Mouse (Mus musculus) retina, postnatal 7 days (tissue): ENCODE results near the gene Lmtk2.

Experiments
- DNase-seq: peaks from one replicate; pipeline ENCODE4 v3.0.0-alpha.2; 2012; ENCODE audit warnings: low read depth, low spot score

Gene Lmtk2

DNA sequence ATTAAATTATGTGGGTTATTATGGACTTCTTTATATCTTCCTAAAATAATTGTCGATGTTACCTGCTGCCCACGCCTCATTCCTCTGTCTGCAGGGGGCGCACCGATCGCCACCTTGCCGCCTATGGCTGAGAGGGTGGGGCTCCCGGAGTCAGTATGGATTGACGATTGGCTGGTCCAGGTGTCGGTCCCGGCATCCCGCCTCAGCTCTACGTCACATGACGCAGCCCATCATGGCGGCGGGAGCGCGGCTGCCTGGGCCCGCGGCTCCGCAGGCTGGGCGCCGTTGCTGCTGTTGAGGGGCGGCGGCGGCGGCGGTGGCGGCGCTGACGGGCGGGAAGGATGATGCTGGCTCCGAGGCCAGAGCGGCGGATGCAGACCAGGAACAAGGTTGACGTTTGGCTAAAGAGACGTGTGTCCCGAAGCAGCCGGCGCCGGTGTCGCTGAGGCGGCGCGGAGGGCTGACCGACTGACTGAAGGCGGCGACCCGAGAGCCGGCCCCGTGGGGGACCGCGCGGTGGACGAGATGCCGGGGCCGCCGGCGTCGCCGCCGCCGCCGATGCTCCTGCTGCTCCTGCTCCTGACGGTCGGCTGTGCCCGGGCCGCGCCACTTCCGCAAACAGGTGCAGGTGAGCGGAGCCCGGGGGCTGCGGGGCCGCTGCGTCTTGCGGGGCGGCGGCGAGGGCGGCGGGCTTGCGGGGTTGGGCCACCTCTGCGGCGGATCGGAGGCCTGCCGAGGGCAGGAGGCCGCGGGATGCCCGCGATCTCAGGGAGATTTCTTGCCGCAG, at the start of gene Lmtk2:
Gene Lmtk2 (plus strand): TSS at position 288 of the 787 bp plus-strand sequence.
- DNase-seq = peak; percentile 85

- DNase-seq = no peak
Observed at GRCm38 (mm10) chr5:144051268-144051667, 49.0 kb upstream of the Lmtk2 start.

- DNase-seq = no peak
Observed at GRCm38 (mm10) chr5:144053450-144053849, 46.8 kb upstream of the Lmtk2 start.

DNA sequence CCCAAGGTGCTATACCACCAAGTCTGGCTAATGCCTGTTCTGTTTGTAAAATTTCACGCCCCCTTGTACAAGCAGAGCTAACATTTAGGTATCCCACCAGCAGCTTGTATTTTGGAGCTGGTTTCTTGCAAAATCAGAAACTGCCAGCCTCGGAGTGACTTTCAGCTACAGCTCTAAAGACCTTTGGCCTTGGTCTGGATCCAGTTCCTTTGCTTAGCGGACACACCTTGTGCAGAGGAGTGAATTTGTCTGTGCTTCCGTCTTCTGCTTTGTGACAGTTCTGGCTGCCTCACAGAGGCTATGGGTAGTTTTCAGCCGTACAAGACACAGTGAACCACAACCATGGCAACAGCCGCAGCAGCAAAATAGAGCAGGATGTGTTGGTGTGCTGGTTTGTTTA, 45.9 kb upstream of the Lmtk2 start:
- DNase-seq = no peak

DNA sequence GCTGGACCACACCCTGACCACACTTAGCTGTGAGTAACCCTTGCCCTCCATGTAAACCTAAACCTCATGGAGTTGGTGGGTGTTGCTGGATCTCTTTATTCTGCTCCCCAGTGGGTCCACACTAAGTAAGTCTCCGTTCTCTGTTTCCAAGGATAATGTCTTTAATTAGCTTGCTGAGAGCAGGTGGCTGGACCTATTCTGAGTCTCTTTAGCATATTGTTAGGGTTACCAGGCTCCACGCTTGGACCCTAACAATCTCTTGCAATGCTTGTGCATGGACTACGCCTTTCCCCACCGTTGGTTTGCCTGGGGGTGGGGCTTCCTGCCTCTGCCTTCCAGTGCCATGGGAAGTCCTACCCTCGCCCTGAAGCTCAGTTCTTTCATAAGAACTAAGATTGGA, 36.1 kb upstream of the Lmtk2 start:
- DNase-seq = no peak

DNA sequence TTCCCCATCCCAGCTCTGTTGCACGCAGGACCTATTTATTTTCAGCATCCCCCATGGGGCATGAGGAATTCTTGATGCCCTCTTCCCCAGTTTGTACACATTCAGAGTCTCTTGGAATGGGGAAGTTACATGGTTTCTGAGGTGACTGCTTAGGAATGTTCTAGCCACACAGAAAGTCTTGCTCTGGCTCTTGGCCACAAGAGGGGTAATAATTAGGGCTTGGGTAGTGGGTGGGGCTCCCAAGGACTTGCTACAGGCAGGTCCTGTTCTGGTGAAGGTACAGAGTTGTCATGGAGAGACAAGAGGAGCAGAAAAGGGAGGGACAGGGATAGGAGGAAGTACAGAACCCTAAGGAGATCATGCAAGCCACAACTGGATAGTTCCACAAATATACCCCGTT, 34.2 kb upstream of the Lmtk2 start:
- no peak for DNase-seq

GRCm38 (mm10) chr5:144070064-144070463, 30.2 kb upstream of the Lmtk2 start:
- no peak for DNase-seq

GRCm38 (mm10) chr5:144071249-144071648, 29.0 kb upstream of the Lmtk2 start:
- DNase-seq = no peak

DNA sequence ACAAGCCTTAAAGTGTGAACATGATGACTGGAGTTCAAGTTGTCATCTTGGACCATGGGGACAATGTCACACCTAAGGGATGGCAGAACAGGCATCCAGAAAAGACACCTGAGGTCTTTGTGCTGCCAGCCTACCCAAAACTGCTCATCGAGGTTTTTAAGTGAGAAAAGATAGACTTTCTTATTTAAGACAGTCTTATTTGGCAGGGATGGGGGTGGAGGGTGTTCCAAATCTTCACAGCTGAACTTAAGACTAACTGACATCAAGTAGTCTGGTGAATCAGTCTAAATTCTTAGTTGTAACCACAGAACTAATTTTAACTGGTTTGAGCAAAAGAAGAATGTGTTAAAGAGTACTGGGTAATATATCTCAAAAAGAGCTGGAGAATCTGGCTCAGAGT, 22.7 kb upstream of the Lmtk2 start:
- no peak for DNase-seq

DNA sequence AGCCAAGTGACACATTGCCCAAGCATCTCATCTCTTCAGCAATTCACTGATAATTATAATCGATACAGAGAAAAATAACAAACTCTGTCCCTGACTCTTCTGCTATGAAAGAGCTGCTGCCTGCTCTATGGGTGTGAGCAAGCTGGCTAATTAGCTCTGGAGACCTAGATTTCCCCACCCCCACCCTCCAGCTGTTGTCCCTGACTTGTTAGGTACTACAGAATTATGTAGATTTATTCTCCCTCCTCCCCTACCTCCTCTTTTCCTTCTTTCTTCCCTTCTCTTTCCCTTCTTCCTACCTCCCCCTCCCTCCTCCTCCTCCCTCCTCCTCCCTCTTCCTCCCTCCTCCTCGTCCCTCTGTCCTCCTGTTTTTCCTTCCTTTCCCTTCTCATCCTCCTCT, 19.4 kb upstream of the Lmtk2 start:
- no peak for DNase-seq

- no peak for DNase-seq
Observed at GRCm38 (mm10) chr5:144082006-144082405, 18.2 kb upstream of the Lmtk2 start.

GRCm38 (mm10) chr5:144083521-144083920, 16.7 kb upstream of the Lmtk2 start:
- DNase-seq = no peak

GRCm38 (mm10) chr5:144084271-144084670, 16.0 kb upstream of the Lmtk2 start:
- DNase-seq = no peak

DNA sequence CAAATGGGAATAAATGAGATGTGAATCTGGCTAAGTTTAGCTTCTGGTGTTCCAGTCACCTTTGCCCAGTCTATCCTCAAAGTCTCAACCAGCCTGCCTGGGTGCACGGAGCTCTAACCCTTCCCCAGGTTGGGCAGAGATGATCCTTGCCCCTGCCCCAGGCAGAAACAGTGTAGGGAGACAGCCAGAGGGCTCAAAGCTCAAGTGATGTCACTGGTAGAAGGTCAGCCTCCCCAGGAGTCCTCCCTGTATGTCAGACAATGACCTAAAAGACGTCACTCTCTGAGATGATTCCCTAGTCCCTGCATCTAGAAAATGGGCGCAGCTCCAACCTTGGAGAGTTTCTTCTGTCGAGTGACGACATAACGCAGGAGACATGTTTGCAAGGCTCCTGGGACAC, 14.5 kb upstream of the Lmtk2 start:
- DNase-seq = no peak

GRCm38 (mm10) chr5:144086494-144086893, 13.7 kb upstream of the Lmtk2 start:
- DNase-seq = no peak

- no peak for DNase-seq
Observed at GRCm38 (mm10) chr5:144088354-144088753, 11.9 kb upstream of the Lmtk2 start.

GRCm38 (mm10) chr5:144095461-144095970, 4.7 kb upstream of the Lmtk2 start:
- no peak for DNase-seq

DNA sequence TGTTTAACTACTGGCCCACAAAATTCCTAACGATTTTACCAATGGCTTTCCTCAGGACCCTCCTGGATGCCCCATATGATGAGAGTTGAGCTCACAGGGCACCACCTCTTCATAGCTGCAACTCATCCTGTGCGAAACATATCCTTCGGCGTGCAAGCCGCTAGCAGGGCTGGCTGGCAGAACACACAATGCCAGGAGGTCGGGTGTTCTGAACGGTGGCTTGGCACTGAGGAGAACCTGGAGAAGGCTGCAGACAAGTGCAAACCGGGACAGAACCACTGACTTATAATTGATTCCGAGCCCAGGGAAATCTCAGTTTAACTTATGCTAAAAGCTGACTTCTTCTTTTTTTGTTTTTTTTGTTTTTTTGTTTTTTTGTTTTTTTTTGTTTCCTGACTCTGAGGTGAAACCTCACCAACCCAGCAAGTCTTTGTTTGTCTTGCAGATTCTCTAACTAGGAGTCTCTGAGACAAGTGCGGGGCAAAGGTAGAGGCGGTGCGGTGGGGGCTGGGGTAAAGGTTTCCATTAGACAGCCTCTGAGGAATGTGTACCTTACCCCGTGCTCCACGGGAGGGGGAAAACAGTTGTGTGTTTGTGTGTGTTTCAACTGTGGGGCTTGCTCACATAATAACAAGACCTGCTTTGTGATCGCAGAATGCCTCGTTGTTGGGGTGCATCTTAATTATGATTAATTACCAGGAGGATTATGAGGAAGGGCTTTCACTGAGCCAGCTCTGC, 2.2 kb upstream of the Lmtk2 start:
- no peak for DNase-seq

- no peak for DNase-seq
Observed at GRCm38 (mm10) chr5:144098640-144098929, 1.7 kb upstream of the Lmtk2 start.

- no peak for DNase-seq
Observed at GRCm38 (mm10) chr5:144100948-144101347, 712 bp downstream of the Lmtk2 start.

- DNase-seq = no peak
Observed at GRCm38 (mm10) chr5:144105070-144105469, 4.8 kb downstream of the Lmtk2 start.

GRCm38 (mm10) chr5:144105471-144106129, 5.4 kb downstream of the Lmtk2 start:
- no peak for DNase-seq

DNA sequence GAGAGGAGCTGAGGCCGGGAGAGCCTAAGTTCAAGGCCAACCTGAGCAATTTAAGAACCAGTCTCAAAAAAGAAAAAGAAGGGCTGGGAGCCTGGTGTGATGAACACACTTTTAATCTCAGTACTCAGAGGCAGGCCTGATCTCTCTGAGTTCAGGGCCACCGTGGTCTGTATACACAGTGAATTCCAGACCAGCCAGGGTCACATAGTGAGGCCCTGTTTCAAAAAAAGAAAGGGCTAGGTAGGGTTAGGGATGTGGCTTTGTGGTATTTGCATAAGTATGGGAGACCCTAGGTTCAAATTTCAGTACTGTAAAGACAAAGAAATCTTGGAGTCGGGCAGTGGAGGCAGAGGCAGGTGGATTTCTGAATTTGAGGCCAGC, 5.9 kb downstream of the Lmtk2 start:
- no peak for DNase-seq
